Mouse (Mus musculus) lung, embryonic 15.5 days (tissue): ENCODE data around the gene Gm11562. TPM values are rescaled to one million over a fixed set of nuclear protein-coding genes. Genes with fewer than 3 reads are reported as not detected.
"Not testable (repeated sequence)": the region's sequence is repeated elsewhere in the genome, so short reads cannot be mapped to it uniquely, and the experiment has no call there.

Experiments
- ATAC-seq: fragments of 200-750 bp; cut with Nextera tagmentation; 2 replicates; pipeline ENCODE4 v1.8.0; 2017; ENCODE audit warnings: moderate number of reproducible peaks, borderline replicate concordance; ENCODE audit not compliant: low FRiP score, low TSS enrichment; ENCODE audit errors: extremely low read depth
- H3K27ac ChIP-seq: fragments of 300-500 bp; sonication (generic); 2 replicates; pipeline ENCODE4 v1.5.1; 2015; ENCODE audit warnings: moderate library complexity, mild to moderate bottlenecking, inconsistent platforms
- H3K27me3 ChIP-seq: fragments of 300-500 bp; sonication (generic); 2 replicates; pipeline ENCODE4 v1.6.1; 2015; ENCODE audit warnings: inconsistent platforms
- H3K36me3 ChIP-seq: fragments of 300-500 bp; sonication (generic); 2 replicates; pipeline ENCODE4 v1.6.1; 2015; ENCODE audit warnings: inconsistent platforms
- H3K4me1 ChIP-seq: fragments of 300-500 bp; sonication (generic); 2 replicates; pipeline ENCODE4 v1.6.1; 2015; ENCODE audit warnings: inconsistent platforms
- H3K4me2 ChIP-seq: fragments of 300-500 bp; sonication (generic); 2 replicates; pipeline ENCODE4 v1.6.1; 2015; ENCODE audit warnings: inconsistent platforms, mild to moderate bottlenecking, moderate library complexity
- H3K4me3 ChIP-seq: fragments of 300-500 bp; sonication (generic); 2 replicates; pipeline ENCODE4 v1.5.1; 2015; ENCODE audit warnings: mild to moderate bottlenecking, inconsistent platforms
- H3K9ac ChIP-seq: fragments of 300-500 bp; sonication (generic); 2 replicates; pipeline ENCODE4 v1.6.1; 2015; ENCODE audit warnings: inconsistent platforms
- H3K9me3 ChIP-seq: fragments of 300-500 bp; sonication (generic); 2 replicates; pipeline ENCODE4 v1.6.1; 2016; ENCODE audit warnings: inconsistent platforms
- WGBS: fragments of 180-500 bp; shearing (Covaris S2); methylation state at CpG from one replicate; pipeline ENCODE4 v1.1.7; 2015; 5-methylcytosine and 5-hydroxymethylcytosine counted together
- polyA plus RNA-seq: library from polyadenylated mRNA; unstranded; fragments of >200 nt; fragmentation: Nextera tagmentation; extraction: Ambion mirVana; gene quantifications from 2 replicates; pipeline ENCODE4 v1.2.1, GENCODE M21; 2015

Gm11562 gene
- polyA plus RNA-seq, 1 experiment from 2014 or later: not detected

GRCm38 (mm10) chr11:99634653-99635134 lies 14.5 kb upstream of the Gm11562 start, which contains the start of gene Krtap4-2:
Gene Krtap4-2 (minus strand): TSS chr11:99635084.
- Histone ChIP-seq H3K4me3 (no peak within 1 kb of the TSS), H3K4me1 (no peaks in the 10 kb centered on the region), H3K9me3 (no peaks in the 10 kb centered on the region), H3K9ac (no peak within 1 kb of the TSS), H3K4me2 (no peak within 1 kb of the TSS), H3K27ac (no peak within 1 kb of the TSS), H3K36me3 (no peaks in the 10 kb centered on the region), H3K27me3 (no peaks in the 10 kb centered on the region)
- WGBS: 33% methylated on average over 8 of the region's 8 CpGs
- no peak for ATAC-seq

- 57% methylated on average over 2 of the region's 2 CpGs for WGBS
- H3K4me3 ChIP-seq: no peak overlapping the region
Measured at GRCm38 (mm10) chr11:99633293-99633692, 13.1 kb upstream of the Gm11562 start.

GRCm38 (mm10) chr11:99630890-99631289 lies 10.7 kb upstream of the Gm11562 start:
- ATAC-seq: no peak
- no peak overlapping the region for H3K4me3 ChIP-seq
- H3K27ac ChIP-seq: no peak overlapping the region
- H3K9ac ChIP-seq: no peak overlapping the region
- no peaks in the 10 kb centered on the region for H3K36me3 ChIP-seq
- WGBS: 37% methylated on average over 3 of the region's 3 CpGs
- no peaks in the 10 kb centered on the region for H3K4me1 ChIP-seq
- no peaks in the 10 kb centered on the region for H3K9me3 ChIP-seq
- no peak overlapping the region for H3K4me2 ChIP-seq
- no peaks in the 10 kb centered on the region for H3K27me3 ChIP-seq

More at GRCm38 (mm10) chr11:99633293-99633692, 13.1 kb upstream of the Gm11562 start:
- Histone ChIP-seq H3K4me1 (no peaks in the 10 kb centered on the region), H3K9ac (no peak overlapping the region), H3K27ac (no peak overlapping the region), H3K9me3 (no peaks in the 10 kb centered on the region), H3K27me3 (no peaks in the 10 kb centered on the region), H3K4me2 (no peak overlapping the region), H3K36me3 (no peaks in the 10 kb centered on the region)
- no peak for ATAC-seq

GRCm38 (mm10) chr11:99628138-99628537 lies 7.9 kb upstream of the Gm11562 start, which contains the start of gene Krtap4-1:
Gene Krtap4-1 (minus strand): TSS chr11:99628238.
- Histone ChIP-seq H3K27ac (no peak within 1 kb of the TSS), H3K27me3 (no peaks in the 10 kb centered on the region)

GRCm38 (mm10) chr11:99614796-99615363 lies 5.4 kb downstream of the Gm11562 start, which contains the start of gene Krtap2-4:
Gene Krtap2-4 (minus strand): TSS chr11:99614846.
- Histone ChIP-seq H3K4me1 (no peaks in the 10 kb centered on the region), H3K36me3 (no peaks in the 10 kb centered on the region), H3K9me3 (no peaks in the 10 kb centered on the region), H3K4me2 (no peak within 1 kb of the TSS), H3K27me3 (no peaks in the 10 kb centered on the region), H3K4me3 (no peak within 1 kb of the TSS), H3K9ac (no peak within 1 kb of the TSS), H3K27ac (no peak within 1 kb of the TSS)
- no peak for ATAC-seq
- WGBS: 59% methylated on average over 3 of the region's 3 CpGs

More at GRCm38 (mm10) chr11:99628138-99628537, 7.9 kb upstream of the Gm11562 start, which contains the start of gene Krtap4-1:
- Histone ChIP-seq H3K9ac (no peak within 1 kb of the TSS), H3K4me2 (no peak within 1 kb of the TSS), H3K9me3 (no peaks in the 10 kb centered on the region), H3K4me3 (no peak within 1 kb of the TSS), H3K4me1 (no peaks in the 10 kb centered on the region), H3K36me3 (no peaks in the 10 kb centered on the region)
- WGBS: 78% methylated on average over 4 of the region's 4 CpGs
- no peak for ATAC-seq

GRCm38 (mm10) chr11:99610089-99610488 lies 10.1 kb downstream of the Gm11562 start, which contains the start of gene Gm11937:
Gene Gm11937 (minus strand): TSS chr11:99610189.
- not testable (repeated sequence) for ATAC-seq, H3K27me3 ChIP-seq
- WGBS: 57% methylated on average over 1 of the region's 2 CpGs

GRCm38 (mm10) chr11:99609126-99609525 lies 11.1 kb downstream of the Gm11562 start:
- 69% methylated on average over 1 of the region's 1 CpGs for WGBS

More at GRCm38 (mm10) chr11:99610089-99610488, 10.1 kb downstream of the Gm11562 start, which contains the start of gene Gm11937:
- H3K36me3 ChIP-seq, H3K9ac ChIP-seq, H3K27ac ChIP-seq, H3K4me2 ChIP-seq, H3K4me1 ChIP-seq, H3K4me3 ChIP-seq, H3K9me3 ChIP-seq: not testable (repeated sequence)

GRCm38 (mm10) chr11:99603208-99603607 lies 17.0 kb downstream of the Gm11562 start, which contains the start of gene Gm11938:
Gene Gm11938 (minus strand): TSS chr11:99603308.
- H3K27me3 ChIP-seq, H3K9me3 ChIP-seq, H3K36me3 ChIP-seq, H3K4me1 ChIP-seq, ATAC-seq, H3K9ac ChIP-seq, H3K4me2 ChIP-seq, H3K27ac ChIP-seq, H3K4me3 ChIP-seq: not testable (repeated sequence)
- WGBS: 63% methylated on average over 1 of the region's 1 CpGs

More at GRCm38 (mm10) chr11:99609126-99609525, 11.1 kb downstream of the Gm11562 start:
- H3K36me3 ChIP-seq: no peaks in the 10 kb centered on the region
- no peak overlapping the region for H3K9ac ChIP-seq
- no peak overlapping the region for H3K4me3 ChIP-seq
- no peaks in the 10 kb centered on the region for H3K27me3 ChIP-seq
- H3K27ac ChIP-seq: no peak overlapping the region
- no peak for ATAC-seq
- no peaks in the 10 kb centered on the region for H3K4me1 ChIP-seq
- no peaks in the 10 kb centered on the region for H3K9me3 ChIP-seq
- no peak overlapping the region for H3K4me2 ChIP-seq

GRCm38 (mm10) chr11:99597742-99598141 lies 22.5 kb downstream of the Gm11562 start, which contains the start of gene Krtap9-3:
Gene Krtap9-3 (minus strand): TSS chr11:99598105.
- H3K9me3 ChIP-seq, H3K36me3 ChIP-seq, H3K9ac ChIP-seq, H3K4me2 ChIP-seq, H3K27ac ChIP-seq, H3K27me3 ChIP-seq, ATAC-seq, H3K4me3 ChIP-seq, H3K4me1 ChIP-seq: not testable (repeated sequence)
- WGBS: 67% methylated on average over 6 of the region's 6 CpGs

GRCm38 (mm10) chr11:99590981-99591380 lies 29.3 kb downstream of the Gm11562 start, which contains the start of gene Krtap1-3:
Gene Krtap1-3 (minus strand): TSS chr11:99591339.
- Histone ChIP-seq H3K4me1 (no peaks in the 10 kb centered on the region), H3K27me3 (no peaks in the 10 kb centered on the region), H3K4me2 (no peak within 1 kb of the TSS), H3K9ac (no peak within 1 kb of the TSS), H3K36me3 (no peaks in the 10 kb centered on the region), H3K27ac (no peak within 1 kb of the TSS), H3K4me3 (no peak within 1 kb of the TSS), H3K9me3 (no peaks in the 10 kb centered on the region)
- ATAC-seq: no peak
- 83% methylated on average over 6 of the region's 6 CpGs for WGBS

- Histone ChIP-seq H3K9ac (no peak overlapping the region), H3K27ac (no peak overlapping the region), H3K4me3 (no peak overlapping the region), H3K36me3 (no peaks in the 10 kb centered on the region), H3K4me1 (no peaks in the 10 kb centered on the region), H3K27me3 (no peaks in the 10 kb centered on the region), H3K9me3 (no peaks in the 10 kb centered on the region), H3K4me2 (no peak overlapping the region)
- ATAC-seq: no peak
- 70% methylated on average over 7 of the region's 7 CpGs for WGBS
Measured at GRCm38 (mm10) chr11:99585096-99585495, 35.1 kb downstream of the Gm11562 start.

- Histone ChIP-seq H3K4me3 (no peak within 1 kb of the TSS), H3K27me3 (no peaks in the 10 kb centered on the region), H3K9ac (no peak within 1 kb of the TSS), H3K9me3 (no peaks in the 10 kb centered on the region), H3K4me1 (no peaks in the 10 kb centered on the region), H3K4me2 (no peak within 1 kb of the TSS), H3K27ac (no peak within 1 kb of the TSS), H3K36me3 (no peaks in the 10 kb centered on the region)
- WGBS: 75% methylated on average over 5 of the region's 5 CpGs
- no peak for ATAC-seq
Measured at GRCm38 (mm10) chr11:99583245-99583704, 37.0 kb downstream of the Gm11562 start, which contains the start of gene Krtap1-4. Gene Krtap1-4 (minus strand): TSS chr11:99583654.
